Mouse (Mus musculus): Measurements from ENCODE around the gene Sik2.

The Sik2 gene

GRCm38 (mm10) chr9:50845547-50845946 lies 163.3 kb downstream of the Sik2 start:
- TF ChIP-seq CTCF (conservative IDR thresholded peaks at IDR 0.05; ENCODE audit: low read length), result no peak
- TF ChIP-seq NANOG (IDR thresholded peaks at IDR 0.05; ENCODE audit: borderline replicate concordance, low read length), result no peak
- TF ChIP-seq POU5F1 (IDR thresholded peaks at IDR 0.05; ENCODE audit: borderline replicate concordance, low read length), result no peak
- Histone ChIP-seq H3K4me1 (replicated peaks; ENCODE audit: low read depth, low read length) (peaks cover 11% of the 10 kb centered on the region), H3K4me3 (replicated peaks; ENCODE audit: low read length) (no peak overlapping the region), H3K36me3 (ENCODE audit: insufficient read depth, low read length) (peaks cover 23% of the 10 kb centered on the region), H3K27me3 (ENCODE audit: insufficient read depth, low read length) (no peaks in the 10 kb centered on the region), H3K9me3 (ENCODE audit: low read length) (no peaks in the 10 kb centered on the region)

GRCm38 (mm10) chr9:50845081-50845480 lies 163.8 kb downstream of the Sik2 start, which contains the start of gene Ppp2r1b:
Gene Ppp2r1b (plus strand): TSS chr9:50845301.
- TF ChIP-seq NANOG (IDR thresholded peaks at IDR 0.05; ENCODE audit: borderline replicate concordance, low read length) (no peak), POU5F1 (IDR thresholded peaks at IDR 0.05; ENCODE audit: borderline replicate concordance, low read length) (no peak), CTCF (conservative IDR thresholded peaks at IDR 0.05; ENCODE audit: low read length) (no peak)
- no peaks in the 10 kb centered on the region for H3K27me3 ChIP-seq (ENCODE audit: insufficient read depth, low read length)
- H3K4me3 ChIP-seq (replicated peaks; ENCODE audit: low read length), result no peak within 1 kb of the TSS
- peaks cover 15% of the 10 kb centered on the region for H3K4me1 ChIP-seq (replicated peaks; ENCODE audit: low read depth, low read length)
- no peaks in the 10 kb centered on the region for H3K9me3 ChIP-seq (ENCODE audit: low read length)
- H3K36me3 ChIP-seq (ENCODE audit: insufficient read depth, low read length), result peaks cover 23% of the 10 kb centered on the region
